Mouse (Mus musculus): ENCODE measurements around the gene Prr36. TPM values are rescaled to one million over a fixed set of nuclear protein-coding genes. Genes with fewer than 3 reads are reported as not detected.

Prr36 gene
- polyA plus RNA-seq, 1 experiment from 2014 or later = 0.24 TPM

- DNase-seq (no peak), ATAC-seq (ENCODE audit: low read depth) (no peak)
- Histone ChIP-seq H3K4me2 (peak overlapping the region; percentile 85), H3K27ac (no peak overlapping the region; the same call in 1 of the 2 replicates), H3K9ac (peak overlapping the region; percentile 87), H3K9me3 (replicated peaks) (no peaks in the 10 kb centered on the region), H3K4me1 (replicated peaks) (peaks cover 51% of the 10 kb centered on the region), H3K36me3 (peaks cover 33% of the 10 kb centered on the region), H3K27me3 (no peaks in the 10 kb centered on the region), H3K4me3 (replicated peaks) (peak overlapping the region; percentile 88)
- 67% methylated on average over 6 of the region's 6 CpGs for WGBS (ENCODE audit: insufficient replicate concordance)
These were observed 36.7 kb upstream of the Prr36 start for GRCm38 (mm10) chr8:4254001-4254400.

DNA sequence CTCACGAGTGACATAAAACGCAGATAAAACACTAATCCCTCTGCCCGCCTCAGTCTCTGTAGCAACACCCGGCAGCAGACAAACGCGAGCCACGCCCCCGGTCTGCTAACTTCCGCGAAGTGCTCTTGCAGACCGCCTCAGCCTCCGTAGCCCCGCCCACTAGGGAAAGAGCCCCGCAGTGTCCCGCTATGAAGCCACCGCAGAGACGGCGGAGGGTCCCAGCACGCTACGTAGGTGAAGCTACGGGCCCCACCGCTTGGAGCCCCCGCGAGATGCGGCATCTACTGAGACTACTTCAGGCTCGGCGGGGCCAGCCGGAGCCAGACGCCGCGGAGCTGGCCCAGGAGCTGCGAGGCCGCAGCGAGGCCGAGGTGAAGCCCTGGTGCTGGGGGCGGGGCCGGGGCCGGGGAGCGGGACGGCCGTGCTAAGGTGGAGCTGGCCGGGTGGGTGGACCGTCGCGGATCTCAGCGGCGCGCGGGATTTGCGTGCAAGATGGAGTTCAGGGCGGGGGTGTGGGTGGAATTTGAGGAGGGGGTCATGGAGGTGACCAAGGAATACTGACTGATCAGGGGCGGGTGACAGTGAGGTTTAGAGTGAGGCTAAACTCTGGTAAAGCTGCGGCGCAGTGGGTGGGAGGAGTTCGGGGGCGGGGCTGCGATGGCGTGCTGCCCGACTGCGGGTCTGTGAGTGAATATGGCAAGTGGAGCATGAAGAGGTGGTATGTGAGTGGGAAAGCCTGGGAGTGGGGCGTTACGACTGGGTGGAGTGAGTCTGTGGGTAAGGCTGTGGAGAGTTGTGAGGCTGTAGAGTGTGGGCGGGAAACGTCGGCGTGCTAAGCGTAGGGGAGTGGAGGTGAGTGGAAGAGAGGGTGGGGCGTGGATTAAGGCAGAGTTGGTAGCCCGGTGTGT, 35.9 kb upstream of the Prr36 start, which contains the start of gene Snapc2:
Gene Snapc2 (plus strand): TSS at position 147 of the 908 bp plus-strand sequence.
- Histone ChIP-seq H3K4me1 (replicated peaks) (peaks cover 46% of the 10 kb centered on the region), H3K4me2 (peak within 1 kb of the TSS; percentile 85), H3K36me3 (peaks cover 38% of the 10 kb centered on the region), H3K4me3 (replicated peaks) (peak within 1 kb of the TSS; percentile 88), H3K9ac (peak within 1 kb of the TSS; percentile 87), H3K27ac (peak within 1 kb of the TSS; percentile 82), H3K27me3 (no peaks in the 10 kb centered on the region), H3K9me3 (replicated peaks) (no peaks in the 10 kb centered on the region)
- DNase-seq (peak; percentile 95), ATAC-seq (ENCODE audit: low read depth) (peak; percentile 92)
- under 1% methylated on average over 69 of the region's 69 CpGs for WGBS (ENCODE audit: insufficient replicate concordance)

DNA sequence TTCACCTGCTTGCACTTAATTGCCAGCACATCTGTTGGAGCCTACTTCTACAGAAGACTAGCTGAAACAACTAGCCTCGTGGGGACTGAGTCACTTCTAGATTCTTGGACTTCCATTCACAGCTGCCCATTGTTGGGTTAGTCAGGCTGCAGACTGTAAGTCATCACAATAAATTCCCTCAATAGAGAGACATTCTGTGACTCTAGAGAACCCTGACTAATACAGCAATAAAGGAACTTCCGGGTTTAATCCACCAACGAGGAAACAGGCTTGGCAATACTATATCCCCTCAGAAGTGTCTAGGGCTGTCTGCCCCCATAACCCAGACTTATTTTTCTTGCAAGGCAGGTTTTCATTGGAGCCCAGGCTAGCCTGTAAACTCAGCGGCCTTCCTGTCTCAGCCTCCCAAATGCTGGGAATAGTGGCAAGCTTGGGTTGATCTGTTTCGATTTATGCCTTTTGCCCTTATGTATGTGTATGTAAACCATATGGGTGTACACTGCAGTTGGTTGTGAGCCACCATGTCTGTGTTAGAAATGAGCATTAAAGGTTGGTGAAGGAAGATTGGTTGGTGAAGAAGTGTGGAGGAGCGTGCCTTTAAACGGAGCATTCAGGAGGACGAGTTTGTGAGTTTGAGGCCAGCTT, 35.0 kb upstream of the Prr36 start:
- Histone ChIP-seq H3K4me1 (replicated peaks) (peaks cover 47% of the 10 kb centered on the region), H3K36me3 (peaks cover 46% of the 10 kb centered on the region), H3K27ac (peak overlapping the region; percentile 57), H3K9ac (peak overlapping the region; percentile 87), H3K4me3 (replicated peaks) (peak overlapping the region; percentile 88), H3K9me3 (replicated peaks) (no peaks in the 10 kb centered on the region), H3K4me2 (peak overlapping the region; percentile 85), H3K27me3 (no peaks in the 10 kb centered on the region)
- 35% methylated on average over 8 of the region's 8 CpGs for WGBS (ENCODE audit: insufficient replicate concordance)
- ATAC-seq (ENCODE audit: low read depth) (no peak), DNase-seq (no peak)

- Histone ChIP-seq H3K9ac (no peak overlapping the region), H3K9me3 (replicated peaks) (no peaks in the 10 kb centered on the region), H3K4me1 (replicated peaks) (peaks cover 55% of the 10 kb centered on the region), H3K36me3 (peaks cover 53% of the 10 kb centered on the region), H3K4me3 (replicated peaks) (no peak overlapping the region), H3K27me3 (no peaks in the 10 kb centered on the region), H3K4me2 (no peak overlapping the region), H3K27ac (no peak overlapping the region)
- peak; percentile 73 for DNase-seq
- ATAC-seq (ENCODE audit: low read depth) = no peak; the same call in 1 of the 2 replicates
- WGBS (ENCODE audit: insufficient replicate concordance) = 36% methylated on average over 26 of the region's 26 CpGs
These were observed 33.2 kb upstream of the Prr36 start for GRCm38 (mm10) chr8:4250306-4250970.

DNA sequence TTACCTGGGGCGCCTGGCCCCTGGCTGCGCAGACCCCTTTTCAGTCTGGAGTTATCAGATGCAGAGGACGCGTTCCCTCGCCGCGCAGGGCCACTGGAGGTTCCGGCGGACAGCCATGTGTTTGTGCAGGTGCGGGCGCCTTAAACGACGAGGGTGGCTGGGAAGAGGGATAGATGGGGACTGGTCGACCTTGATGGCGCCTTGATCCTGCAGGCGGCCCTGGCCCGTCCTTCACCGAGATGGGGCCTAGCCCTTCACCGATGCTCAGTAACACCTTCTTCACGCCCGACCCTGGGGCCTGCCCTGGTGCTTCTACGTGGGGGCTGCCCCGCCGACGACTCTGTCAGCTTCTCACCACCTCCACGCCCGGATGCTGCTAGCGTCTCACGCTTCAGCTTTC, 32.0 kb upstream of the Prr36 start:
- no peak overlapping the region for H3K4me3 ChIP-seq (replicated peaks)
- H3K4me2 ChIP-seq = no peak overlapping the region
- no peaks in the 10 kb centered on the region for H3K9me3 ChIP-seq (replicated peaks)
- WGBS (ENCODE audit: insufficient replicate concordance) = 48% methylated on average over 29 of the region's 29 CpGs
- H3K27ac ChIP-seq = no peak overlapping the region
- DNase-seq (no peak), ATAC-seq (ENCODE audit: low read depth) (no peak)
- no peaks in the 10 kb centered on the region for H3K27me3 ChIP-seq
- H3K9ac ChIP-seq = no peak overlapping the region
- peaks cover 53% of the 10 kb centered on the region for H3K36me3 ChIP-seq
- H3K4me1 ChIP-seq (replicated peaks) = peaks cover 54% of the 10 kb centered on the region

DNA sequence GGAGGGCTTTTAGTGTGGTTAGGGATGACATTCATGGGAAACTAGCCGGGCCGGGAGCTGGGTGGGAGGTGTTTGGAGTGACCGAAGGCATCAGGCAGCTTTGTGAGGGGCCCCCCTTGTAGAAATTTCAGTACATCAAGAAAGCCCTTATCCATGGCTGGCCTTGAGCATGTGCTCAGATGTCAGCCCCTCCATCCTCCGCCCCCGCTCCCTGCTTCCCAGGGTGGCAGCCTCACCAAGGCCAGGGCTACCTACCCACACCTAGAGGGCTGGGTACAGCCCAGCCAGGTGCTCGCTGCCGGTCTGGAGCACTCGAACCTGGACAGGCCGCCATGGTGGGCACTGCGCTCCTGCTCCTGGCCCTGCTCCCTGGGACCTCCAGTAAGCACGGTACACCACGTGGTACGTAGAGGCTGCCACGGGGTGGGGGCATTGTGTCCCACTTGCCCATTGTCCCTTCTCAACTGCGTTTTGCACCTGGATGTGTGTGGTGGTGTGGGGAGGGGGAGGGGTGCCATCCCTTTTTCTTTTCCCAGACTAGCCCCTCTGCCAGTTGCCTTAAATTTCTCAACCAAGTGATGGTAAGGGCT, 30.8 kb upstream of the Prr36 start, which contains the start of gene Tgfbr3l:
Gene Tgfbr3l (plus strand): TSS at position 264 of the 590 bp plus-strand sequence.
- Histone ChIP-seq H3K4me1 (replicated peaks) (peaks cover 46% of the 10 kb centered on the region), H3K9me3 (replicated peaks) (no peaks in the 10 kb centered on the region), H3K4me2 (no peak within 1 kb of the TSS), H3K9ac (no peak within 1 kb of the TSS), H3K27ac (no peak within 1 kb of the TSS), H3K4me3 (replicated peaks) (no peak within 1 kb of the TSS), H3K27me3 (no peaks in the 10 kb centered on the region), H3K36me3 (peaks cover 64% of the 10 kb centered on the region)
- DNase-seq (no peak), ATAC-seq (ENCODE audit: low read depth) (no peak)
- 85% methylated on average over 15 of the region's 15 CpGs for WGBS (ENCODE audit: insufficient replicate concordance)

DNA sequence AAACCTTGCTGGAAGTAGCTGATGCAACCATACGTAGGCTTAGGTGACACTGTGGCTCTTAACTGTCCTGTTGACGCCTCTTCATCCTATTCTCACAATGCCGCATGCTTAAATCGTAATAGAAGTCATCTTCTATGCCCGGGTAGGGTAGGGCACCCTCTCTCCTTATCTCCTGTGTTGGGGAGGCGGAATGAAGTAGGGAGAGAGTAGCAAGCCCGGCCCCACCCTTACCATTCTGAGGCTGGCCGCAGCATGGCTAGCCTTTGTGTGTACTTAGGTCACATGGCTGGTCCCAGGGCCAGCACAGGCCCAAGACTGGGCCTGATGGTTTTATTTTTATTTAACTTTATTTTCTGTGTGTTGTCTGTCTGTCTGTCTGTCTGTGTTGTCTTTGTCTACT, 30.0 kb upstream of the Prr36 start:
- no peak overlapping the region for H3K27ac ChIP-seq
- H3K4me3 ChIP-seq (replicated peaks) = no peak overlapping the region
- 78% methylated on average over 8 of the region's 8 CpGs for WGBS (ENCODE audit: insufficient replicate concordance)
- H3K27me3 ChIP-seq = no peaks in the 10 kb centered on the region
- peaks cover 41% of the 10 kb centered on the region for H3K4me1 ChIP-seq (replicated peaks)
- H3K9me3 ChIP-seq (replicated peaks) = no peaks in the 10 kb centered on the region
- DNase-seq (no peak), ATAC-seq (ENCODE audit: low read depth) (peak; percentile 32; the same call in 1 of the 2 replicates)
- peaks cover 72% of the 10 kb centered on the region for H3K36me3 ChIP-seq
- H3K9ac ChIP-seq = no peak overlapping the region
- H3K4me2 ChIP-seq = no peak overlapping the region

DNA sequence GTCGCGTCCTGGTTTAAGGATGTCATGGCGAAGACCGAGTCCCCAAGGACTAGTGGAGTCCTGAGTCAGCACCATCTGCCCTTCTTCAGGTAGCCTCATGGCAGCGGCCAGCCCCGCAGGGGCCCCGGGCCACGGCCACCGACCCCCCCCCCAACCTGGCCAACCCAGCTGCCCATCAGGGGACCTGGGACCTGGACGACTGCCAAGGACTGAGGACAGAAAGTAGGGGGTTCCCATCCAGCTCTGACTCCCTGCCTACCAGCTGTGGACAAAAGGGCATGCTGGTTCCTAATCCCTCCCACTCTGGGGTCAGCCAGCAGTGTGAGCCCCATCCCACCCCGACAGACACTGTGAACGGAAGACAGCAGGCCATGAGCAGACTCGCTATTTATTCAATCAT, 28.5 kb upstream of the Prr36 start:
- 87% methylated on average over 13 of the region's 13 CpGs for WGBS (ENCODE audit: insufficient replicate concordance)

DNA sequence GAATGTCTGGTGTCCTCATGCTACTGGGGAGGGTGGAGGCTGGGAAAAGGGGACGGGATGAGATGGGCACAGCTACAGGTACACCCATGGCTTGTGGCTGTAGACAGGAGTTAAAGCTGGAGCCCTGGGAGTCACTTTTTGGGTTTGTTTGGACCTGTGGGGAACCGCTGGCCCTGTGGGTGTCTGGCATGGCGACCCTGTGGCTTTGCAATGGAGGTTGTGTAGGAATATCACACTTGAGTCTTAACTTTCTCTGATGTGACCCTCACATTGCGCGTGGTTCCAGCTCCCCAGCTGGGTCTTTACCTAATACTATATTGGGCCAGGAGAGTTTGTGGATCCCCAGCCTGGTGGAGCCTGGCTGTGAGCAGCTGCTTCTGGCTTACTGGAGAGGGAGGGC, 27.8 kb upstream of the Prr36 start:
- no peaks in the 10 kb centered on the region for H3K9me3 ChIP-seq (replicated peaks)
- DNase-seq (no peak), ATAC-seq (ENCODE audit: low read depth) (no peak)
- peaks cover 45% of the 10 kb centered on the region for H3K4me1 ChIP-seq (replicated peaks)
- H3K9ac ChIP-seq = no peak overlapping the region
- peaks cover 87% of the 10 kb centered on the region for H3K36me3 ChIP-seq
- WGBS (ENCODE audit: insufficient replicate concordance) = 88% methylated on average over 5 of the region's 5 CpGs
- H3K4me2 ChIP-seq = no peak overlapping the region
- H3K27ac ChIP-seq = no peak overlapping the region
- H3K27me3 ChIP-seq = no peaks in the 10 kb centered on the region
- no peak overlapping the region for H3K4me3 ChIP-seq (replicated peaks)

More for the DNA sequence above, 28.5 kb upstream of the Prr36 start:
- no peak for ATAC-seq (ENCODE audit: low read depth)
- Histone ChIP-seq H3K9me3 (replicated peaks) (no peaks in the 10 kb centered on the region), H3K9ac (no peak overlapping the region), H3K4me3 (replicated peaks) (no peak overlapping the region), H3K4me1 (replicated peaks) (peaks cover 45% of the 10 kb centered on the region), H3K27me3 (no peaks in the 10 kb centered on the region), H3K4me2 (no peak overlapping the region), H3K36me3 (peaks cover 84% of the 10 kb centered on the region), H3K27ac (no peak overlapping the region)
- no peak for DNase-seq

DNA sequence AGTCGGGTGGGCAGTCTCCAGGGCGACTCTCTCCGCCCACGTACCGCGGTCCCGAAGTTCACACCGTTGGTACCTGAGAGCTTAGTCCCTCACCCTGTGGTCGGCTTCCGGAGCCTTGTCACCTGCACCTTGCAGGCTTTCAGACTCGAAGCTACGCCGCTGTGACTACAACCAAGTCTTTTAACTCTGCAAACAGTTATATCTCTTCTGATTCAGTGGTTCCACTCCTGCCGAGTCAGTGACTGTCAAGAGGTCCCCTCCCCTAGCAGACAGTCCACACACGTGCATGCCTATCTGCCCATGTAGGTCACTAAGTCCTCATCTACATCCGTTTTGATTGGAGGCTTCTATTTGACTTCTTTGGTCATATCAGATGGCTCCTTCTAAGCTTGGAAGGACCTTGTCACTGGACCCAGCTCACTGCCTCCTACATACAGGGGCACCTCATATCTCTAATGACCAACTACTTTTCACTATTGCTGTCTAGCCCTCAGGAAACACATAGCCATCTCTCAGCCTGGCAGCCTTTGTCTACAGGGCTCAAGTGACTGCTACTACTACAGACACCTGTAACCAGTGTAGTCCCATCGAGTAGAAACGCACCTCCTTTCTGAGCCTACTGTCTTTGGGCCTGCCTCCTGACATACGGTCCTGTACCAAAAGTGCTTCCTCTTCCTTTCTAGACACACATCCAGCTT, 22.1 kb upstream of the Prr36 start:
- DNase-seq (no peak), ATAC-seq (ENCODE audit: low read depth) (peak; percentile 45)
- Histone ChIP-seq H3K9ac (peak overlapping the region; percentile 86), H3K27ac (peak overlapping the region; percentile 97), H3K4me2 (peak overlapping the region; percentile 91), H3K4me1 (replicated peaks) (peaks cover 47% of the 10 kb centered on the region), H3K27me3 (peaks cover 5% of the 10 kb centered on the region; the same call in 1 of the 2 replicates), H3K36me3 (peaks cover 37% of the 10 kb centered on the region), H3K9me3 (replicated peaks) (no peaks in the 10 kb centered on the region), H3K4me3 (replicated peaks) (peak overlapping the region; percentile 81)
- 8% methylated on average over 19 of the region's 19 CpGs for WGBS (ENCODE audit: insufficient replicate concordance)

All from liver, embryonic 13.5 days (tissue).